Mouse (Mus musculus) olfactory bulb, adult 2 months (tissue): Measurements from ENCODE around the gene Dlx6. TPM values are rescaled to one million over a fixed set of nuclear protein-coding genes. Genes with fewer than 3 reads are reported as not detected.

ENCODE experiments used
- H3K27ac ChIP-seq: fragments of 200-500 bp; 2 replicates; pipeline ENCODE4 v1.5.1; 2012; ENCODE audit warnings: low read depth, low read length; ENCODE audit not compliant: insufficient read depth
- H3K4me1 ChIP-seq: fragments of 200-500 bp; 2 replicates; pipeline ENCODE4 v1.6.1; 2012; ENCODE audit warnings: low read length; ENCODE audit not compliant: control insufficient read depth, insufficient read depth
- H3K4me3 ChIP-seq: fragments of 200-500 bp; 2 replicates; pipeline ENCODE4 v1.5.1; 2012; ENCODE audit warnings: mild to moderate bottlenecking, low read depth, low read length, moderate library complexity; ENCODE audit not compliant: insufficient read depth
- CTCF ChIP-seq: fragments of 200-500 bp; IDR thresholded peaks from 2 replicates; pipeline ENCODE4 v1.5.1; 2012; ENCODE audit warnings: low read depth, mild to moderate bottlenecking, low read length, moderate library complexity; ENCODE audit not compliant: insufficient read depth
- POLR2A ChIP-seq: fragments of 200-500 bp; IDR thresholded peaks from 2 replicates; pipeline ENCODE4 v1.6.1; 2012; ENCODE audit warnings: mild to moderate bottlenecking, low read depth, low read length, moderate library complexity; ENCODE audit not compliant: insufficient read depth
- WGBS: fragments of 180-500 bp; shearing (Covaris S2); methylation state at CpG from one replicate; pipeline ENCODE4 v1.1.7; 2018; 5-methylcytosine and 5-hydroxymethylcytosine counted together
- polyA plus RNA-seq: library from polyadenylated mRNA; stranded (reverse); fragments of >200 nt; gene quantifications from 2 replicates; pipeline ENCODE4 v1.2.4, GENCODE M21; 2012; ENCODE audit warnings: low replicate concordance; ENCODE audit not compliant: missing spikeins, insufficient read depth, insufficient read length

Dlx6 gene
- polyA plus RNA-seq, 1 experiment = not detected

- no peaks in the 10 kb centered on the region for H3K4me1 ChIP-seq
- no peak overlapping the region for H3K27ac ChIP-seq
- WGBS = 31% methylated on average over 8 of the region's 8 CpGs
- no peak overlapping the region for H3K4me3 ChIP-seq
- TF ChIP-seq POLR2A (no peak), CTCF (no peak)
These were observed 46.5 kb downstream of the Dlx6 start for GRCm38 (mm10) chr6:6909586-6909985.

- Histone ChIP-seq H3K4me3 (no peak overlapping the region), H3K27ac (no peak overlapping the region), H3K4me1 (no peaks in the 10 kb centered on the region)
- no peak for TF ChIP-seq CTCF
- 89% methylated on average over 1 of the region's 1 CpGs for WGBS
These were observed 51.2 kb downstream of the Dlx6 start for GRCm38 (mm10) chr6:6914304-6914703.

GRCm38 (mm10) chr6:6914849-6915525 is 51.9 kb downstream of the Dlx6 start:
- Histone ChIP-seq H3K4me1 (no peaks in the 10 kb centered on the region), H3K27ac (no peak overlapping the region), H3K4me3 (no peak overlapping the region)
- TF ChIP-seq CTCF (no peak), POLR2A (no peak)
- 28% methylated on average over 5 of the region's 5 CpGs for WGBS

GRCm38 (mm10) chr6:6915526-6915915 is 52.4 kb downstream of the Dlx6 start:
- Histone ChIP-seq H3K4me3 (no peak overlapping the region), H3K27ac (no peak overlapping the region), H3K4me1 (no peaks in the 10 kb centered on the region)
- 59% methylated on average over 9 of the region's 9 CpGs for WGBS
- peak; percentile 9; the same call in 1 of the 2 replicates for TF ChIP-seq CTCF
- no peak for TF ChIP-seq POLR2A

DNA sequence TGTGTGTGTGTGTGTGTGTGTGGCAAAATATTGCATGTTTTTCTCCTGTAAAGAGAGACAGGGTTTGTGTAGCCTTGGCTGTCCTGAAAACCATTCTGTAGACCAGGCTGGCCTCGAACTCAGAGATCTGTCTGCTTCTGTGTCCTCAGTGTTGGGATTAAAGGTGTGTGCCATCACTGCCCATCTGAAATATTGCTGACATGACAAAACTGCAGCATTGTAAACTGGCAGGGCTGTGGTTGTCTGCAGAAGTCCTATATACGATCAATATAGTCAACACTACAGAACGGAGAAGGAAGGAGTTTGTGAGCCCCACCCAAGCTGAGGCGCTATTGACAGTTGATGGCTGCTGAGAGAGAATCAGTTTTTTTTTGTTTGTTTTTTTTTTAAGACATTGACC is 54.2 kb downstream of the Dlx6 start:
- Histone ChIP-seq H3K27ac (no peak overlapping the region), H3K4me3 (no peak overlapping the region), H3K4me1 (no peaks in the 10 kb centered on the region)
- 98% methylated on average over 4 of the region's 4 CpGs for WGBS
- TF ChIP-seq CTCF (no peak), POLR2A (no peak)

Other genes starting within 250 kb of the Dlx6 start
- not detected in 2 replicates for gene Dlx5, start 18.8 kb downstream of the Dlx6 start, polyA plus RNA-seq
- gene Sdhaf3, start 92.7 kb downstream of the Dlx6 start, polyA plus RNA-seq = not detected in 2 replicates